Mouse (Mus musculus) hindbrain, embryonic 12.5 days (tissue): Measurements from ENCODE around the gene Hoxc9. TPM values are rescaled to one million over a fixed set of nuclear protein-coding genes. Genes with fewer than 3 reads are reported as not detected.

Experiments
- ATAC-seq: fragments of 200-750 bp; cut with Nextera tagmentation; 2 replicates; pipeline ENCODE4 v1.8.0; 2017; ENCODE audit warnings: moderate TSS enrichment; ENCODE audit not compliant: low FRiP score
- H3K27ac ChIP-seq: fragments of 300-500 bp; sonication (generic); 2 replicates; pipeline ENCODE4 v1.5.1; 2016; ENCODE audit warnings: mild to moderate bottlenecking
- H3K27me3 ChIP-seq: fragments of 300-500 bp; sonication (generic); 2 replicates; pipeline ENCODE4 v1.6.1; 2016; ENCODE audit warnings: mild to moderate bottlenecking
- H3K36me3 ChIP-seq: fragments of 300-500 bp; sonication (generic); 2 replicates; pipeline ENCODE4 v1.6.1; 2016; ENCODE audit warnings: mild to moderate bottlenecking
- H3K4me1 ChIP-seq: fragments of 300-500 bp; sonication (generic); 2 replicates; pipeline ENCODE4 v1.6.1; 2016
- H3K4me2 ChIP-seq: fragments of 300-500 bp; sonication (generic); replicated peaks from 2 replicates; pipeline ENCODE4 v1.6.1; 2016; ENCODE audit warnings: mild to moderate bottlenecking
- H3K4me3 ChIP-seq: fragments of 300-500 bp; sonication (generic); 2 replicates; pipeline ENCODE4 v1.5.1; 2016; ENCODE audit warnings: mild to moderate bottlenecking
- H3K9ac ChIP-seq: fragments of 300-500 bp; sonication (generic); 2 replicates; pipeline ENCODE4 v1.6.1; 2016; ENCODE audit warnings: mild to moderate bottlenecking, moderate library complexity
- H3K9me3 ChIP-seq: fragments of 300-500 bp; sonication (generic); replicated peaks from 2 replicates; pipeline ENCODE4 v1.6.1; 2016; ENCODE audit warnings: mild to moderate bottlenecking
- WGBS: fragments of 180-500 bp; shearing (Covaris S2); methylation state at CpG from one replicate; pipeline ENCODE4 v1.1.7; 2016; 5-methylcytosine and 5-hydroxymethylcytosine counted together
- polyA plus RNA-seq: library from polyadenylated mRNA; unstranded; fragments of >200 nt; fragmentation: Nextera tagmentation; extraction: Ambion mirVana; gene quantifications from 2 replicates; pipeline ENCODE4 v1.2.1, GENCODE M21; 2016

Gene Hoxc9
- polyA plus RNA-seq, 1 experiment from 2014 or later, result not detected

- Histone ChIP-seq H3K4me2 (no peak overlapping the region), H3K9me3 (no peaks in the 10 kb centered on the region), H3K27me3 (peaks cover 100% of the 10 kb centered on the region), H3K4me3 (no peak overlapping the region), H3K9ac (no peak overlapping the region), H3K4me1 (peaks cover 7% of the 10 kb centered on the region; the same call in 1 of the 2 replicates), H3K27ac (no peak overlapping the region), H3K36me3 (no peaks in the 10 kb centered on the region)
- WGBS, result under 1% methylated on average over 12 of the region's 12 CpGs
- no peak for ATAC-seq
These were observed 7.5 kb downstream of the Hoxc9 start for GRCm38 (mm10) chr15:102983716-102984115.

DNA sequence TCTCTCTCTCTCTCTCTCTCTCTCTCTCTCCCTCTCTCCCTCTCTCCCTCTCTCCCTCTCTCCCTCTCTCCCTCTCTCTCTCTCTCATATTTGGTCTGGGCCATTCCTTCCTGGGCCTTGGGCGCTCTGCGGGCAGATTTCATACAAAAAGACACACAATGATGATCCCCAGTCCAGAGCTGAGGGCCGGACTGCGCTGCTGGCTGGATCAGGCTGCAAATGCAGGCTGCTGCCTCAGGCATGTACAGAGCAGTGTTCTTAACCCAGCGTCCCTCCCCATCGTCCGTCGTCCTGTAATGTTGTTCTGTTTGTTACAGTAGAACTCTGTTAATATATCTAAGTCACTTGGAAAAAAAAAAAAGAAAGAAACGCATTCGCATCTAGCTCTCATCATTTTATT, 8.3 kb downstream of the Hoxc9 start:
- no peak for ATAC-seq

DNA sequence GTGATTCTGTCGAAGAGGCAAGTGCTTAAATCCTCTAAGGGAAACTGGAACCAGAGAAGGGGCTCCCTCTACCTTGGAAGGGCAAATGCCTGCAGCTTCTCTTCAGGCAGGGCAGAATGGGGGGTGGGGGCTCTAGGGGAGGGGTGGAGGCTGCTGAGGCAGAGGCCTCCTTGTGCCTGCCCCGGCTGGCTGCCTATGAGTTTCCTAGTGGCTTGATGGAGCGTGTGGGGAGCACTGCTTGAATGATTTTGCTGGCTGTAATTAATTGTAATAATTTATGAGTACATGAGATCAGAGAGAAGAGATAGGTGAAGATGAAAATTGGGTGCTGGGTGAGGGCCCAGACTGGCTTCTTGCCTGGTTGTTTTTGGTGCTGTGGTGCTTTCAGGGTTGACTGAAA, 8.7 kb downstream of the Hoxc9 start:
- no peak overlapping the region for H3K9ac ChIP-seq
- H3K27me3 ChIP-seq, result peaks cover 100% of the 10 kb centered on the region
- H3K36me3 ChIP-seq, result no peaks in the 10 kb centered on the region
- no peak for ATAC-seq
- no peak overlapping the region for H3K27ac ChIP-seq
- no peaks in the 10 kb centered on the region for H3K9me3 ChIP-seq
- WGBS, result 6% methylated on average over 3 of the region's 3 CpGs
- no peak overlapping the region for H3K4me3 ChIP-seq
- peaks cover 7% of the 10 kb centered on the region; the same call in 1 of the 2 replicates for H3K4me1 ChIP-seq
- no peak overlapping the region for H3K4me2 ChIP-seq

More for the DNA sequence above, 8.3 kb downstream of the Hoxc9 start:
- no peak overlapping the region for H3K4me3 ChIP-seq
- no peak overlapping the region for H3K4me2 ChIP-seq
- peaks cover 100% of the 10 kb centered on the region for H3K27me3 ChIP-seq
- H3K27ac ChIP-seq, result no peak overlapping the region
- peaks cover 7% of the 10 kb centered on the region; the same call in 1 of the 2 replicates for H3K4me1 ChIP-seq
- 2% methylated on average over 10 of the region's 10 CpGs for WGBS
- H3K9ac ChIP-seq, result no peak overlapping the region
- H3K36me3 ChIP-seq, result no peaks in the 10 kb centered on the region
- no peaks in the 10 kb centered on the region for H3K9me3 ChIP-seq

DNA sequence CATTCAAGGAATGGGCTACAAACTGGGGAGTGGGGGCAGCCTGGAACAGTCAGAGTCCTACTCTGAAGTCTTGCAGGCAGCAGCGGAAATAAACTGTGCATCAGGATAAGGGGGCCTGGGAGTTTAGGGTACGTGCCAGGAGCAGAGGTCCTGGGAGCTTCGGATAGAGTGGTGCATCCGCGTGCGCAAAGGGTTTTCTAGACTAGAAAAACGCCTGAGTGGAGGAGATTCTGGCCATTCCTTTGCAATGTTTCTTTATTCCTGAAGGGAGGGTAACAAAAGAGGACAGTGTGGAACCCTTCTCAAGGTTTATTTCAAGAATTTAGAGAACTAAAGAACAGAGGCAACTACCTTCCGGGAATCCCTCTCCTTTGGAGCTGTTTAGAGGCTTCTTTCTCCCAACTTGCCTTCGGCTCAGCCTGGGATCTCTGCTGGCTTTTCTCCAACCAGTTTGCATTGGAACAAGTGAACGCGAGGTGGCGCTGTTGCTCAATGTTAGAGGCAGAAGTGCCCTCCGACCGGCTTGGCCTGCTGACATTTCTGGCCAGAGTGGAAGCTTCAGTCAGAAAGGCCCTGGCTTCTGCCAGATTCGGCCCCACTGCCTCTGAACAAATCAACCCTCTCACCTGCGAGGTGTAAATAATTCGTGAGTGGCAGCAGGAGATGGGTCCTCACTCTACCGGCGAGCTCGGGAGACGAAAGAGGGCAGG, 11.0 kb downstream of the Hoxc9 start:
- 3% methylated on average over 21 of the region's 21 CpGs for WGBS
- 0 out of 2 replicates have a peak, but pooled peaks cover 3% of the 10 kb centered on the region for H3K4me1 ChIP-seq
- H3K9me3 ChIP-seq, result no peaks in the 10 kb centered on the region
- no peak overlapping the region for H3K9ac ChIP-seq
- H3K4me3 ChIP-seq, result no peak overlapping the region
- peaks cover 100% of the 10 kb centered on the region for H3K27me3 ChIP-seq
- no peaks in the 10 kb centered on the region for H3K36me3 ChIP-seq
- H3K4me2 ChIP-seq, result no peak overlapping the region
- no peak overlapping the region for H3K27ac ChIP-seq
- ATAC-seq, result peak; percentile 48

GRCm38 (mm10) chr15:102988078-102988477, 11.8 kb downstream of the Hoxc9 start:
- Histone ChIP-seq H3K36me3 (no peaks in the 10 kb centered on the region), H3K9ac (no peak overlapping the region), H3K27me3 (peaks cover 100% of the 10 kb centered on the region), H3K4me1 (0 out of 2 replicates have a peak, but pooled peaks cover 3% of the 10 kb centered on the region), H3K9me3 (no peaks in the 10 kb centered on the region), H3K4me3 (no peak overlapping the region), H3K4me2 (no peak overlapping the region), H3K27ac (no peak overlapping the region)
- no peak for ATAC-seq
- WGBS, result 18% methylated on average over 5 of the region's 5 CpGs

- no peak within 1 kb of the TSS; the same call in 1 of the 2 replicates for H3K4me2 ChIP-seq
- WGBS, result 1% methylated on average over 67 of the region's 69 CpGs
- H3K4me1 ChIP-seq, result 0 out of 2 replicates have a peak, but pooled peaks cover 3% of the 10 kb centered on the region
- no peaks in the 10 kb centered on the region for H3K9me3 ChIP-seq
- no peak within 1 kb of the TSS for H3K9ac ChIP-seq
- H3K36me3 ChIP-seq, result no peaks in the 10 kb centered on the region
- peak within 1 kb of the TSS; percentile 3; the same call in 1 of the 2 replicates for H3K4me3 ChIP-seq
- no peak for ATAC-seq
- no peak within 1 kb of the TSS for H3K27ac ChIP-seq
- peaks cover 99% of the 10 kb centered on the region for H3K27me3 ChIP-seq
These were observed 14.5 kb downstream of the Hoxc9 start, which contains the start of gene Hoxc8 for GRCm38 (mm10) chr15:102990461-102991397. TSS of gene Hoxc8 (plus strand) at chr15:102990607.

GRCm38 (mm10) chr15:102991782-102992181, 15.5 kb downstream of the Hoxc9 start:
- Histone ChIP-seq H3K9ac (no peak overlapping the region), H3K27me3 (peaks cover 97% of the 10 kb centered on the region), H3K4me1 (0 out of 2 replicates have a peak, but pooled peaks cover 3% of the 10 kb centered on the region), H3K4me2 (no peak overlapping the region), H3K9me3 (no peaks in the 10 kb centered on the region), H3K4me3 (no peak overlapping the region), H3K27ac (no peak overlapping the region), H3K36me3 (no peaks in the 10 kb centered on the region)
- ATAC-seq, result no peak
- WGBS, result 2% methylated on average over 7 of the region's 7 CpGs

DNA sequence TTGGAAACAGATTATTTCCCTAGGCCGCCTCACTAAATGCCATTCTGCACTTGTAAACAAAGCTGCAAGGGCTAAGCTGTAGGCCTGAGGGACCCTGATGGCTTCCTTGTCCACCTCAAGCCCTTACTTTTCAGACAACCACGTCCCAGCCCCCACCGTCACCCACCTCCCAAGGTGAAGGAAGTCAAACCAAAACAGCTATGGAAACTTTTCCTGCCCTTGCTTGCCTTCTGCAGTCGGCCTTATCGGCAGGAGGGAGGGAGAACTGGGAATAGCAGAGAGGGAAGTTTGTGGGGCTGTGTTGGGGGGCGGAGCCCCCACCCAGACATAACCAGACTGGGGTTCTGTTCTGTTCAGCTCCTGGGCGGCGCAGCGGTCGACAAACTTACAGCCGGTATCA, 16.0 kb downstream of the Hoxc9 start:
- no peak overlapping the region for H3K27ac ChIP-seq

DNA sequence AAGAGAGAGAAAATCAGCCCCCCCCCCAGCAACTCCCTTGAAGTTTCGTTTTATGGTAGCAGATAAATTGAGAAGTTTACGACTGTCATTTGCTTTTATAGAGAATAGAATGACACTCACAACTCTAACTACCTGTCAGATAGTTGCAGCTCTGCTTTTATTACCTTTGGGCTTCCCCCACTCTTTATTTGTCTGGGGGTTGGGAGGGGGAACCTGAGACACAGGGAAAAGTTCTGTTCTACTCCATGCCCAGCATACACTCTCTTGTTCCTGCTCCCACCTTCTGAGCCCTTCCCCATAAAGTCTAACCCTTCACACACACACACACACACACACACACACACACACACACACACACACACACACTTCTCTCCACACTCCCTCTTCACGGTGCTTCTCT, 16.6 kb downstream of the Hoxc9 start:
- Histone ChIP-seq H3K9ac (no peak overlapping the region), H3K4me2 (no peak overlapping the region), H3K36me3 (no peaks in the 10 kb centered on the region), H3K4me1 (0 out of 2 replicates have a peak, but pooled peaks cover 3% of the 10 kb centered on the region), H3K27ac (no peak overlapping the region), H3K9me3 (no peaks in the 10 kb centered on the region), H3K27me3 (peaks cover 96% of the 10 kb centered on the region), H3K4me3 (no peak overlapping the region)
- no peak for ATAC-seq
- 2% methylated on average over 3 of the region's 3 CpGs for WGBS

More for the DNA sequence above, 16.0 kb downstream of the Hoxc9 start:
- H3K4me2 ChIP-seq, result no peak overlapping the region
- no peak for ATAC-seq
- H3K9ac ChIP-seq, result no peak overlapping the region
- H3K4me3 ChIP-seq, result no peak overlapping the region
- 2% methylated on average over 11 of the region's 11 CpGs for WGBS
- H3K27me3 ChIP-seq, result peaks cover 96% of the 10 kb centered on the region
- 0 out of 2 replicates have a peak, but pooled peaks cover 3% of the 10 kb centered on the region for H3K4me1 ChIP-seq
- H3K36me3 ChIP-seq, result no peaks in the 10 kb centered on the region
- H3K9me3 ChIP-seq, result no peaks in the 10 kb centered on the region

DNA sequence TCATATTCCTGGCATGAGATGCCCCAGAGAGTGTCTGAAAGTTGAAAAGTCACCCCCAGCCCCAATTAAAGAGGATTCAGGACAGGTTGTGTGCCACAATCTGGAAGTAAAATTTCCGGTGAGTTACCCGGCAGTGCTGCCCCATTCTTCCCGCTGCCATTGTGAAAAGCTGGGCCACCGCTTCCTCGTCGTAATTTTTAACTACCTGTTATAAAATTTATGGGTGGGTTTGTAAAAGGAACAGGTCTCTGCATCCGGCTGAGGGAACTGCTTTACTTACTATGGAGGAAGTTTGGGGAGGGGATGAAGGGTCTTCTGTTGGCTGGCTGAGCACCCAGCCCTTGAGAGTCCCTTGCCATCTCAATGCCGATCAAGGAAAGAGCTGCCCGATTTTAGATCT, 20.3 kb downstream of the Hoxc9 start:
- H3K9ac ChIP-seq, result no peak overlapping the region

DNA sequence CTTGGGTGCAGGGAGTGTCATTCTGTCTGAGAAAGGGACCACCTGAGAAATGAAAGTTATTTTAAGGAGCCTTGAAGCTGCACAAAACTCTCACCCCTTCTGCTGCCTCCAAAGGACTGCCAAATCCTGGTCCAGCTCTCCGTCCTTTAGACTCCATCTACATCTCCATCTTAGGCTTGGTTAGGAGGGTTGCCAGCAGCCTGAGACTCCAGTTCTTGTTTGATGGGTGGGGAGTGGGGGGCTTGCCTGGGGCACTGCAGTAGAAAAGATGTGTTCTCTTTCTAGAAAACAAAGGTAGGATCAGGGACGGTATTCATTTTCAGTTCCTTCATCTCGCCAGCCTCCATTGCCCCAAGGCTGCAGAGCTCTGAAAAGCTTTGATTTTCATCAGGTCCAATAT, 21.2 kb downstream of the Hoxc9 start:
- H3K4me2 ChIP-seq, result no peak overlapping the region
- no peak overlapping the region for H3K9ac ChIP-seq
- no peak for ATAC-seq
- H3K36me3 ChIP-seq, result no peaks in the 10 kb centered on the region
- H3K4me1 ChIP-seq, result peaks cover 7% of the 10 kb centered on the region
- no peaks in the 10 kb centered on the region for H3K9me3 ChIP-seq
- H3K4me3 ChIP-seq, result no peak overlapping the region
- H3K27me3 ChIP-seq, result peaks cover 96% of the 10 kb centered on the region
- 1% methylated on average over 3 of the region's 3 CpGs for WGBS
- H3K27ac ChIP-seq, result no peak overlapping the region

More for the DNA sequence above, 20.3 kb downstream of the Hoxc9 start:
- WGBS, result 2% methylated on average over 9 of the region's 9 CpGs
- Histone ChIP-seq H3K4me1 (peaks cover 7% of the 10 kb centered on the region), H3K4me3 (no peak overlapping the region), H3K4me2 (no peak overlapping the region), H3K9me3 (no peaks in the 10 kb centered on the region), H3K27me3 (peaks cover 96% of the 10 kb centered on the region), H3K27ac (no peak overlapping the region), H3K36me3 (no peaks in the 10 kb centered on the region)
- no peak for ATAC-seq

DNA sequence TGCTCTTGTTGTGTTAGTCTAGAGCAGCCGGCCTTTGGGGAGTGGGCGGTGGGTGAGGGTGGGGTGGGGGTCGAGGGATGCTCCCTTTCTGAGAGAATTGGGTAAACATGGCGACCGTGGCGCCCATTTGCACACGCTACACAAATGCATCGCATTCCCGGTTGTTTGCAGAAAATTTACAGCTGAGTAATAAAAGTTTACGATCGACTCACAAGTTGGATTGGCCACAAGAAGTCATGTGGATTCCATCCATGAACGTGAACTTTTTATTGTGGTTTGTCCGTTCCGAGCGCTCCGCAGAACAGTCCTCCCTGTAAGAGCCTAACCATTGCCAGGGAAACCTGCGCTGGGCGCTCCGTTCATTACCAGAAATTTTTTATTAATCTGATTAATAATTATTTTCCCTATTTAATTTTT, 21.7 kb downstream of the Hoxc9 start, which contains the start of gene Hoxc6:
TSS of gene Hoxc6 (plus strand) at position 319 of the 417 bp plus-strand sequence.
- 2% methylated on average over 19 of the region's 19 CpGs for WGBS
- no peak within 1 kb of the TSS for H3K27ac ChIP-seq
- H3K4me3 ChIP-seq, result peak within 1 kb of the TSS; percentile 29
- H3K9me3 ChIP-seq, result no peaks in the 10 kb centered on the region
- ATAC-seq, result no peak
- H3K9ac ChIP-seq, result no peak within 1 kb of the TSS
- peak within 1 kb of the TSS; percentile 49 for H3K4me2 ChIP-seq
- peaks cover 7% of the 10 kb centered on the region for H3K4me1 ChIP-seq
- no peaks in the 10 kb centered on the region for H3K36me3 ChIP-seq
- peaks cover 96% of the 10 kb centered on the region for H3K27me3 ChIP-seq
